Mouse (Mus musculus) midbrain, postnatal 0 days (tissue): ENCODE data around the gene Sfmbt2. TPM values are rescaled to one million over a fixed set of nuclear protein-coding genes. Genes with fewer than 3 reads are reported as not detected.
"Not testable (repeated sequence)": the region's sequence is repeated elsewhere in the genome, so short reads cannot be mapped to it uniquely, and the experiment has no call there.

Source experiments
- ATAC-seq: fragments of 200-750 bp; cut with Nextera tagmentation; 2 replicates; pipeline ENCODE4 v1.8.0; 2017; ENCODE audit warnings: moderate number of reproducible peaks, mild to moderate bottlenecking, moderate TSS enrichment, moderate library complexity; ENCODE audit not compliant: low FRiP score
- DNase-seq: peaks from one replicate; pipeline ENCODE4 v3.0.0-alpha.2; 2015; ENCODE audit warnings: low spot score
- H3K27ac ChIP-seq: fragments of 300-500 bp; sonication (generic); 2 replicates; pipeline ENCODE4 v1.5.1; 2014; ENCODE audit warnings: low read depth, mild to moderate bottlenecking, low read length, mixed read lengths
- H3K27me3 ChIP-seq: fragments of 300-500 bp; sonication (generic); 2 replicates; pipeline ENCODE4 v1.6.1; 2014; ENCODE audit warnings: low read length, control low read depth, mixed read lengths; ENCODE audit not compliant: insufficient read depth
- H3K36me3 ChIP-seq: fragments of 300-500 bp; sonication (generic); 2 replicates; pipeline ENCODE4 v1.6.1; 2014; ENCODE audit warnings: low read length, control low read depth, mixed read lengths; ENCODE audit not compliant: insufficient read depth
- H3K4me1 ChIP-seq: fragments of 300-500 bp; sonication (generic); 2 replicates; pipeline ENCODE4 v1.6.1; 2014; ENCODE audit warnings: mild to moderate bottlenecking, control low read depth, antibody characterized with exemption, low read length, mixed read lengths; ENCODE audit not compliant: insufficient read depth
- H3K4me2 ChIP-seq: fragments of 300-500 bp; sonication (generic); 2 replicates; pipeline ENCODE4 v1.6.1; 2014; ENCODE audit warnings: low read depth, mild to moderate bottlenecking, low read length, mixed read lengths; ENCODE audit not compliant: poor library complexity, severe bottlenecking
- H3K4me3 ChIP-seq: fragments of 300-500 bp; sonication (generic); 2 replicates; pipeline ENCODE4 v1.5.1; 2014; ENCODE audit warnings: low read depth, mild to moderate bottlenecking, low read length, moderate library complexity
- H3K9ac ChIP-seq: fragments of 300-500 bp; sonication (generic); replicated peaks from 2 replicates; pipeline ENCODE4 v1.6.1; 2014; ENCODE audit warnings: mild to moderate bottlenecking, low read length, moderate library complexity, mixed read lengths; ENCODE audit not compliant: poor library complexity, severe bottlenecking
- H3K9me3 ChIP-seq: fragments of 300-500 bp; sonication (generic); 2 replicates; pipeline ENCODE4 v1.6.1; 2016; ENCODE audit warnings: low read length, control low read depth
- CTCF ChIP-seq: IDR thresholded peaks from 2 replicates; pipeline ENCODE4 v1.5.1; 2016; ENCODE audit warnings: antibody characterized with exemption, mild to moderate bottlenecking
- WGBS: fragments of 180-500 bp; shearing (Covaris S2); extraction: QIAGEN DNeasy Blood & Tissue Kit; methylation state at CpG from one replicate; pipeline ENCODE4 v1.1.7; 2014; 5-methylcytosine and 5-hydroxymethylcytosine counted together
- polyA plus RNA-seq: library from polyadenylated mRNA; unstranded; fragments of >200 nt; fragmentation: Nextera tagmentation; extraction: Ambion mirVana; gene quantifications from 2 replicates; pipeline ENCODE4 v1.2.1, GENCODE M21; 2015
- total RNA-seq: library from RNA; depleted of rRNA; stranded (reverse); fragments of >200 nt; gene quantifications from 2 replicates; pipeline ENCODE4 v1.2.3, GENCODE M21; 2014

Gene Sfmbt2
- total and polyA plus RNA-seq, 2 experiments from 2014 or later = 5.3 to 5.5 TPM

GRCm38 (mm10) chr2:10335037-10335608, 35.2 kb upstream of the Sfmbt2 start:
- 55% methylated on average over 4 of the region's 4 CpGs for WGBS
- Histone ChIP-seq H3K4me1 (no peaks in the 10 kb centered on the region), H3K27ac (no peak overlapping the region), H3K27me3 (no peaks in the 10 kb centered on the region), H3K4me3 (no peak overlapping the region), H3K9me3 (no peaks in the 10 kb centered on the region), H3K4me2 (no peak overlapping the region), H3K9ac (no peak overlapping the region), H3K36me3 (no peaks in the 10 kb centered on the region)
- no peak for TF ChIP-seq CTCF
- no peak for DNase-seq
- no peak for ATAC-seq

- TF ChIP-seq CTCF = no peak
- Histone ChIP-seq H3K9ac (no peak overlapping the region), H3K4me2 (no peak overlapping the region), H3K27ac (no peak overlapping the region), H3K4me3 (no peak overlapping the region), H3K9me3 (no peaks in the 10 kb centered on the region), H3K36me3 (no peaks in the 10 kb centered on the region), H3K4me1 (no peaks in the 10 kb centered on the region), H3K27me3 (no peaks in the 10 kb centered on the region)
- ATAC-seq = no peak
- DNase-seq = no peak
- WGBS = 71% methylated on average over 1 of the region's 1 CpGs
Measured at GRCm38 (mm10) chr2:10340022-10340421, 30.3 kb upstream of the Sfmbt2 start.

- H3K9me3 ChIP-seq = no peaks in the 10 kb centered on the region
- WGBS = 89% methylated on average over 5 of the region's 5 CpGs
- no peaks in the 10 kb centered on the region for H3K27me3 ChIP-seq
- no peak overlapping the region for H3K9ac ChIP-seq
- no peak for TF ChIP-seq CTCF
- no peak overlapping the region for H3K27ac ChIP-seq
- no peak overlapping the region for H3K4me2 ChIP-seq
- DNase-seq = no peak
- no peak for ATAC-seq
- no peaks in the 10 kb centered on the region for H3K36me3 ChIP-seq
- no peak overlapping the region for H3K4me3 ChIP-seq
- no peaks in the 10 kb centered on the region for H3K4me1 ChIP-seq
Measured at GRCm38 (mm10) chr2:10343523-10343922, 26.8 kb upstream of the Sfmbt2 start.

- not testable (repeated sequence) for ATAC-seq, H3K9ac ChIP-seq, H3K36me3 ChIP-seq, H3K4me2 ChIP-seq, H3K9me3 ChIP-seq, H3K4me3 ChIP-seq, H3K4me1 ChIP-seq, H3K27me3 ChIP-seq, H3K27ac ChIP-seq, DNase-seq
- 100% methylated on average over 1 of the region's 1 CpGs for WGBS
Measured at GRCm38 (mm10) chr2:10344073-10344472, 26.2 kb upstream of the Sfmbt2 start.

- WGBS = 92% methylated on average over 4 of the region's 4 CpGs
- ATAC-seq = no peak
- Histone ChIP-seq H3K4me3 (no peak overlapping the region), H3K27me3 (no peaks in the 10 kb centered on the region), H3K4me1 (no peaks in the 10 kb centered on the region), H3K36me3 (no peaks in the 10 kb centered on the region), H3K27ac (no peak overlapping the region), H3K9me3 (no peaks in the 10 kb centered on the region), H3K9ac (no peak overlapping the region), H3K4me2 (no peak overlapping the region)
- DNase-seq = no peak
- no peak for TF ChIP-seq CTCF
Measured at GRCm38 (mm10) chr2:10347193-10347592, 23.1 kb upstream of the Sfmbt2 start.

GRCm38 (mm10) chr2:10348036-10348435, 22.3 kb upstream of the Sfmbt2 start:
- no peaks in the 10 kb centered on the region for H3K36me3 ChIP-seq
- H3K27me3 ChIP-seq = no peaks in the 10 kb centered on the region
- no peak overlapping the region for H3K4me2 ChIP-seq
- no peaks in the 10 kb centered on the region for H3K9me3 ChIP-seq
- 87% methylated on average over 5 of the region's 5 CpGs for WGBS
- ATAC-seq (no peak), DNase-seq (no peak)
- H3K4me1 ChIP-seq = no peaks in the 10 kb centered on the region
- no peak for TF ChIP-seq CTCF
- no peak overlapping the region for H3K9ac ChIP-seq
- no peak overlapping the region for H3K4me3 ChIP-seq
- no peak overlapping the region for H3K27ac ChIP-seq
